Mouse (Mus musculus) megakaryocyte, embryonic 14.5 days (primary cell): ENCODE measurements around the gene Stat1. TPM values are rescaled to one million over a fixed set of nuclear protein-coding genes. Genes with fewer than 3 reads are reported as not detected.

Source experiments
- H3K27me3 ChIP-seq: replicated peaks from 2 replicates; pipeline ENCODE3; 2012; ENCODE audit warnings: inconsistent platforms
- H3K36me3 ChIP-seq: replicated peaks from 2 replicates; pipeline ENCODE3; 2012; ENCODE audit warnings: low read length, inconsistent platforms, mixed read lengths
- H3K4me1 ChIP-seq: 2 replicates; pipeline ENCODE4 v1.6.1; 2012; ENCODE audit warnings: inconsistent platforms
- H3K4me3 ChIP-seq: replicated peaks from 2 replicates; pipeline ENCODE3; 2012; ENCODE audit warnings: moderate library complexity, mild to moderate bottlenecking, inconsistent platforms
- H3K9me3 ChIP-seq: 2 replicates; pipeline ENCODE4 v1.6.1; 2012; ENCODE audit warnings: inconsistent platforms
- FLI1 ChIP-seq: IDR thresholded peaks from 2 replicates; pipeline ENCODE4 v1.6.1; 2012; ENCODE audit warnings: low read length, inconsistent platforms, mixed read lengths
- GATA1 ChIP-seq: IDR thresholded peaks from 3 replicates; pipeline ENCODE4 v1.6.1; 2012; ENCODE audit warnings: mixed read lengths, low read length, inconsistent platforms, borderline replicate concordance
- polyA plus RNA-seq: library from polyadenylated mRNA; stranded (reverse); fragments of >175 nt; gene quantifications from 2 replicates; pipeline ENCODE4 v1.2.3, GENCODE M21; 2012; ENCODE audit warnings: low replicate concordance; ENCODE audit not compliant: insufficient read depth

Gene Stat1
- polyA plus RNA-seq, 1 experiment = 10.3 TPM

DNA sequence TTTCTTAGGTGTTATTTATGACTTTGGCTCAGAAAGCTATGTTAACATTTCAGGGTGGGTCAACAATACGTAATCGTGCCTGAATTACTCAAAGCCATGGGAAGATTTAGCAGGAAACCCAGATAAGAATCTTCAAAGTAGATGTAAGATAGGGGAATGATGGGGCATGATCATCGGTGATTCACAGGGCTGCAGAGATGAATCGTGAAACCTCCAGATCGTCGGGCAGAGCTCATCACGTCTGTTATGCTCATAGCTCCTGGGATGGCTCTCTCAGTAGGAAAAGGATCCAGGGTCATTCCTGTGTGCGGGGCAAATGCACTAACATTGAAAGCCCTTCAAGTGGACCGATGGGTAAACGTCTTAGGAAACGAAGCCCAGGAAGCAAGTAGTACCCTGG, 12.0 kb upstream of the Stat1 start:
- no peak for TF ChIP-seq FLI1
- TF ChIP-seq GATA1 = no peak
- Histone ChIP-seq H3K36me3 (peaks cover 73% of the 10 kb centered on the region), H3K9me3 (no peaks in the 10 kb centered on the region), H3K27me3 (no peaks in the 10 kb centered on the region), H3K4me3 (no peak overlapping the region), H3K4me1 (peaks cover 12% of the 10 kb centered on the region)

DNA sequence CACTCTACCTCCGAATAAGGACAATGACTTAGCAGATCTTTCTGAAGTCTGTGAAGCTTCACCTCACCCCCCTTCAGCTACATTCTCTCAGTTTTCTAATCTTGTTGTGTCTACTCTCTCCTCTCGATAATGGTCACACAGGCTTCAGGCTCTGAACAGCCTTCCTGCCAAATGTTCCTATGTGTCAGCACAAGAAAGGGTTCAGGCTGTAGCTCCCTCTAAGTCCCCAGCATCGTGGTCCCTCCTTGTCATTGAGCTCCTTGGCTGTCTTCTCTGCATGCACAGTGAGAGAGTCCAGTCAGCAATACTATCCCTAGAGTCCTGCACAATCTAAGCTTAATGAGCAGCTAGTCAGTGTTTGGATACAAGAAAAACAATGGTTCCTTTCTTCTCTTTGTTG, 8.0 kb upstream of the Stat1 start:
- Histone ChIP-seq H3K9me3 (no peaks in the 10 kb centered on the region), H3K27me3 (no peaks in the 10 kb centered on the region), H3K36me3 (peaks cover 33% of the 10 kb centered on the region), H3K4me3 (peak overlapping the region; percentile 69), H3K4me1 (peaks cover 44% of the 10 kb centered on the region)
- no peak for TF ChIP-seq GATA1

DNA sequence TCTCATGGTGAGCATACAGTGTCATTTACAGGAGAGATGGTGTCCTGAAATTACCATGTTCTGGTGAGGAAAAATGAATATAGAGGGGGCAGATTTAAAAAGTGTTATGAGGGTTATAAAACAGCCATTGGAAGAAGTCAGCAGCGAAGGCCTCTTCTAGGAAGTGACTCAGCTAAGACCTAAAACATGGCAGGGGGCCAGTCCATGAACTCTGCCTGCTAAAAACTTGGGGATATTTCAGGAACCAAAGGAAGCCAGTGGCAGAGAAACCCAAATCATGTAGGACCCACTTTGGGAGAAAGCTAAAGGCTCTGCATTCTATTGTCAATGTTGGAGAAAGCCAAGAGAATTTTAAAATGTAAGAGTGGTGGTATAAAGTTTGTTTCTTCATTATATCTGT, 6.9 kb upstream of the Stat1 start:
- Histone ChIP-seq H3K4me3 (no peak overlapping the region), H3K36me3 (peaks cover 22% of the 10 kb centered on the region), H3K4me1 (peaks cover 54% of the 10 kb centered on the region), H3K9me3 (no peaks in the 10 kb centered on the region), H3K27me3 (no peaks in the 10 kb centered on the region)
- TF ChIP-seq GATA1 = no peak
- TF ChIP-seq FLI1 = no peak

DNA sequence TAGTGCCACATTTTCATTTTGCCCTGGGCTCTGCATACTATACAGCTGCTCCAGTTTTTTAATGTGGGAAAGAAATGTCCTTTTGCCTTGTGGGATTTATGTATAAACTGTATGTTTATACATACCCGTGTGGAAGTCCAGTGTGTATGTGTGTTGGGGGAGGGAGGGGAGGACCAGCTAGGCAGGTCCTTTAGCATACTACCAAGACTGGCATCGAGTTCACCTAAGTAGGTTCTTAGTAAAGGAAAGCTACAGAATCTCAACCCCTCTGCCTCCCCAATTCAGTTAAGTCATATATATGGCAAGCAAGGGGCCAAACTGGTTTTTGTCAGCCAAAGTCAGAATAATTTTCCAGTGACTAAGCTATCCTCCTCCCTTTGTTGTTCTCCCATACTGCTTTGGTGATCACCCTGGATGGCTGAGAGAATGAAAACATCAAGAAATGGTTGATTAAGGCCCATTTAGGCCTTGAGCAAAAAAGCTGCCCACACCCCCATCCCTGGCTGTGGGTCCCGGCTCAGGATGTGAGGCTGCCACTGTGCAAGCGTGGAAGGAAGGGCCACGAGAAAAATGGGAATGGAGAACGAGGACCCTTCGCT, 6.1 kb upstream of the Stat1 start:
- peaks cover 61% of the 10 kb centered on the region for H3K4me1 ChIP-seq
- peak overlapping the region; percentile 91 for H3K4me3 ChIP-seq
- no peaks in the 10 kb centered on the region for H3K9me3 ChIP-seq
- TF ChIP-seq GATA1 (no peak), FLI1 (no peak)
- peaks cover 14% of the 10 kb centered on the region for H3K36me3 ChIP-seq
- H3K27me3 ChIP-seq = no peaks in the 10 kb centered on the region

DNA sequence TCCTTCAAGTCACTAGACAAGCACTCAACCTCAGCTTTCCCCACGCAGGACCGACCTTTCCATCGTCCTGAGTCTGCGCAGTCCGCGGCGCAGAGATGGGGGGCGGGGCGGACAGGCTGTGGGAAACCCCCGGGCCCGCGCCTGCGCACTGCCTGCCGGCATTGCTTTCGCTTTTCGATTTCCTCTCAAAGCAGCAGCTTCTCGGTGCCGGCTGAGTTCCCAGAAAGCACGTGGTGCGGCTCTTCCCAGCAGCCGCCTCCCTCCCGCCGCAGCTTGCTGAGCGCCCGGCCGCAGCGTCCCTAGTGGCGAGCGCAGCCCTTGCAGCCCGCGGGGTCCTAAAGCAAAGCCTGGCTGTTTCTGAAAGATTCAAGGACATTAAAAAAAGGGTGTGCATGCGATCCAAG, 5.6 kb upstream of the Stat1 start:
- Histone ChIP-seq H3K27me3 (no peaks in the 10 kb centered on the region), H3K4me1 (peaks cover 66% of the 10 kb centered on the region), H3K4me3 (peak overlapping the region; percentile 91), H3K9me3 (no peaks in the 10 kb centered on the region), H3K36me3 (peaks cover 9% of the 10 kb centered on the region)
- no peak for TF ChIP-seq GATA1
- no peak for TF ChIP-seq FLI1

DNA sequence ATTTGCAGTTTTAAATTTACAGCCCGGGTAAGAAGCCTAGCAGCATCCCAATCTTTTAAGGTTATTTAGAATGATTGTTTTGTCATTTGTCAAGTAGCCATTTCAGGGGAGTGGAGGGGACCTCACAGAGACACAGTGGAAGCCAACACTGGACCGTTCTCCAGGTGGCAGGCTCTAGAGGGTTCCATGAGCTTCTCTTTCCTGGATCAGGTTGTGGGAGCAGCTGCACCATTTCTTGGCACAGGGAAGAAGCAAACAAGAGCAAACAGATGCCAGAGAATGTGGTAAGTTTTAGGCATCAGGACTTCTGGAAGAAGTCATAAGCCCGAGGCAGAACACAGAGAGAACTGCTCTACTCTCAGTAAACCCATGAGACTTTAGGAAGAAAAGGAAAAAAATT, 2.8 kb upstream of the Stat1 start:
- no peaks in the 10 kb centered on the region for H3K9me3 ChIP-seq
- H3K4me1 ChIP-seq = peaks cover 77% of the 10 kb centered on the region
- no peak overlapping the region for H3K4me3 ChIP-seq
- TF ChIP-seq FLI1 (no peak), GATA1 (no peak)
- H3K36me3 ChIP-seq = peaks cover 11% of the 10 kb centered on the region
- H3K27me3 ChIP-seq = no peaks in the 10 kb centered on the region

DNA sequence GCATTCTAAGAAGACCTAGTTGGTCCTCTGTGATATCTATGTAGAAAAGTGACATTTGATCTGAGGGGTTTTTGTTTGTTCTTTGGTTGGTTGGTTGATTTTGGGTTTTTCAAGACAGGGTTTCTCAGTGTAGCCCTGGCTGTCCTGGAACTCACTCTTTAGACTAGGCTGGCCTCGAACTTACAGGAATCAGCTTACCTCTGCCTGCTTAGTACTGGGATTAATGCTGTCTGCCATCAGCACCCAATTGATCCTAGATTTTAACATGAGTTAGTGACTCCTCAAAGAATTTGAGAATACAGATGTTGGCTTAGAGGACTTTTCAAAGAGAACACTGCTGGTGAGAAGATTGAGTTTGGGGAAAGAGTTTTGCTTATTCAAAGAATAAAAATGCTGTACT, 1.5 kb upstream of the Stat1 start:
- Histone ChIP-seq H3K9me3 (no peaks in the 10 kb centered on the region), H3K4me1 (peaks cover 64% of the 10 kb centered on the region), H3K36me3 (peaks cover 22% of the 10 kb centered on the region), H3K4me3 (no peak overlapping the region), H3K27me3 (no peaks in the 10 kb centered on the region)
- TF ChIP-seq FLI1 (no peak), GATA1 (no peak)

DNA sequence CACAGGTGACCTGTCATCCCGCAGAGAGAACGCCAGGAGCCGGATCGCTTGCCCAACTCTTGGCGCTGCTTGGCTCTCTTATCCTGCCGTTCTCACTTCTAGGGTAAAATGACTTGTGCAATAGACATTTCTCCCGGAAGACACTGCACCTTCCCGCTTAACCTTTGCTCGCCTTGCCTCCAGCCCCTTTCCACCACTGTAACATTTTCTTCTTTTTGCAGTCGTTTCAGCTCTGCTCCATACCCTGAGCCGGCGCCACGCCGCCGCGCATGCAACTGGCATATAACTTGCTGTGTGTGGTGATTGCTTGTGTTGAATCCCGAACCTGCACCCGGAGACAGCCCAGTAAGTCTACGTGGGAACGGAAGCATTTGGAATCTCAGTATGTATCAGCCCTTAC, 451 bp downstream of the Stat1 start:
- H3K27me3 ChIP-seq = no peaks in the 10 kb centered on the region
- no peaks in the 10 kb centered on the region for H3K9me3 ChIP-seq
- peaks cover 42% of the 10 kb centered on the region for H3K36me3 ChIP-seq
- TF ChIP-seq GATA1 (no peak), FLI1 (no peak)
- H3K4me3 ChIP-seq = peak overlapping the region; percentile 98
- H3K4me1 ChIP-seq = peaks cover 52% of the 10 kb centered on the region

DNA sequence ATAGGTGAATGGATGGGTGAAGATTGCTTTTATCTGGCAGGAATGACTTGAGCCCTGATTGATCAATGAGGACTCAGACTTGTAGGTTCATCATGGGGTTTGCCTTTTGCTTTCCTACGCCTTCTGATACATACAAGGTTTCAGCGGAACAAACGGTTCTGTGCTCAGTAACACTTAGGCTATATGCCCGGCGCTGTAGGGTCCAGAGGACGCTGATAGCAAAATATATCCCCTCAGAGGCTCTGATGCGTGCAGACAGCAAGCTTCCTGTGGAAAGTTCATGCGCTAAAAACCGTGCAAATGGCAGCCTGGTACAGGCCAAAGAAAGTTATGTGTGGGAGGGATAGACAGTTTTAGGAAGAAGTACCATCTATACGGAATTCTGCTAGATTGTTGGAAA, 951 bp downstream of the Stat1 start:
- no peaks in the 10 kb centered on the region for H3K9me3 ChIP-seq

DNA sequence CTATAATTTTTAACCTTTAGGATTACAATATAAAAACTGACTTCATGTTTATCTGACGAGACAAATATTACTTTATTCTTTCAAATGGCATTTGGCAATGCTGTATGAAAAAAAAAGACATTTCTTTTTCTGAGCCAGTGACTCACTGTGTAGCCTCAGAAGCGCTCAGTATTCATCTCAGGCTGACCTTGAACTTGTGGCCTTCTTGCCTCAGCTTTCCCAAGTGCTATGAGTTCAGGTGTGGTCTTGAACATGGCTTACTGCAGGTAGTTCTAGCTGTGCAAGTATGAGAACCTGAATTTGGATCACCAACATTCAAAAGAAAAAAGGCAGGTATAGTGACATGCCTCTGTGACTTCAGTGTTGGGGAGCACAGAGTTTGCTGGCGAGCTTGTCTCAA, 1.8 kb downstream of the Stat1 start:
- Histone ChIP-seq H3K9me3 (no peaks in the 10 kb centered on the region), H3K36me3 (peaks cover 54% of the 10 kb centered on the region), H3K4me1 (peaks cover 53% of the 10 kb centered on the region), H3K27me3 (no peaks in the 10 kb centered on the region), H3K4me3 (peak overlapping the region; percentile 31)
- TF ChIP-seq FLI1 (no peak), GATA1 (no peak)

More for the DNA sequence above, 951 bp downstream of the Stat1 start:
- TF ChIP-seq GATA1 = no peak
- no peak for TF ChIP-seq FLI1
- Histone ChIP-seq H3K27me3 (no peaks in the 10 kb centered on the region), H3K36me3 (peaks cover 47% of the 10 kb centered on the region), H3K4me3 (peak overlapping the region; percentile 98), H3K4me1 (peaks cover 53% of the 10 kb centered on the region)

DNA sequence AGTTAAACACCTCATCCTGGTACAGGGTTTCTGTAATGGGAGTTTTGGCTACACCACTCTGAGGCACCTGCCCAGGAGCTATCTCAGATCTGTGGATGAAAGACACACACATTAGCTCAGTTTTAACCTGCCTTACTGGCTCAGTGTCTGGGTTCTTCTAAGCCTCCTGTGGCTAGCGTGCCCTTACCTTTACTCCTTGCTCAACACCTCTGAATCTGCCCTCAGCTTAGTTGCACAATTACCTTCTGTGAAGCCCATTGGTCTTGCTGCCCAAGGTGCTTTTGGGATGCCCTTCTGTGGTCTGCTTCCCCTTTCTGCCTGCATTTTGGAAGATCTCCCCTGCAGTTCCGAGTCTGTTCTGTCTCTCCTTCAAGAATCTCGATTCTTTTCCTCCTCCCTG, 5.6 kb downstream of the Stat1 start:
- Histone ChIP-seq H3K9me3 (no peaks in the 10 kb centered on the region), H3K36me3 (peaks cover 83% of the 10 kb centered on the region), H3K27me3 (no peaks in the 10 kb centered on the region), H3K4me1 (peaks cover 53% of the 10 kb centered on the region), H3K4me3 (no peak overlapping the region)
- no peak for TF ChIP-seq FLI1
- no peak for TF ChIP-seq GATA1
